Mouse (Mus musculus) heart, postnatal 0 days (tissue): ENCODE measurements at regions not wholly inside any gene's neighbourhood (a gene's known extent, or its start where the extent isn't known, plus 50 kb on each side); places are given as distances from the start of the nearest gene placed in this dataset.

Experiments
- CTCF ChIP-seq: IDR thresholded peaks from 2 replicates; pipeline ENCODE4 v1.5.1; 2016; ENCODE audit warnings: antibody characterized with exemption, control low read depth, low read depth
- EP300 ChIP-seq: IDR thresholded peaks from 2 replicates; pipeline ENCODE4 v1.6.1; 2016; ENCODE audit warnings: antibody characterized with exemption, low read depth

DNA sequence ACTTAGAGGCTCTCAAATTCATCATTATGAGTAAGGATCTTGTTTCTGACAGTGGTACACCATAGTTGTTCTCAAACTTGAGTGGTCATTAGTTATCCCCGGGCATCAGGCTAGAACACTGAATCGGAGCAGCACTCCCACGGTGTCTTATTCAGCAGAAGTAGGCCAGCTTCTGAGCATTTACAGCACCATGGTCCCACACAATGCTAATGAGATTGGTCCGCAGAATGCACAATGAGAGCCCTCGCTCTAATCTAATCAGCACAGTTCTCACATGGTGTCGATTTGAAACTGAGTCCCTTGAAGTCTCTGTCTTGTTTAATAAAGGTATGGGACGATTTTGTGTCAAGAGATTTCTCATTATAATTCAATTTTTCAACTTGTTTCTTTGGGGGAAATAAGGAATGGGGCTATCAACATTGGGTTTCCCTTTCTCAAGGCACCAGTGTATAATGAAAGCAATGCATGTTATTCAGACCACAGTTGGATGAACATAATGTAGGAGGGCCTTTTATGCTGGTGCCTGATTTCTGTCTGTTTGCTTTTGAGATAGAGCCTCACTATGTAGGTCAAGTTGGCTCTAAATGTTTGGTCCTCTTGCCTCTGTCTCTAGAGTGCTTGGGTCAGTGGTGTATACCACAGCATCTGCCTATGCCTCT is 650.9 kb upstream of the Lmcd1 start:
- TF ChIP-seq CTCF (no peak), EP300 (no peak)
